Mouse (Mus musculus) C2C12 (cell line): Measurements from ENCODE around the gene Elavl1.

Source experiments
- CEBPB ChIP-seq: IDR thresholded peaks from one replicate; pipeline ENCODE4 v1.6.1; 2011; ENCODE audit warnings: low read depth, mild to moderate bottlenecking, control low read depth, moderate library complexity
- CTCF ChIP-seq: IDR thresholded peaks from one replicate; pipeline ENCODE4 v1.5.1; 2011; ENCODE audit not compliant: control insufficient read depth, insufficient read depth, insufficient read length
- MAX ChIP-seq: IDR thresholded peaks from one replicate; pipeline ENCODE4 v1.6.1; 2011; ENCODE audit warnings: mild to moderate bottlenecking, control low read depth
- USF1 ChIP-seq: IDR thresholded peaks from one replicate; pipeline ENCODE4 v1.6.1; 2011; ENCODE audit warnings: low read depth, mild to moderate bottlenecking, control low read depth, moderate library complexity

- TF ChIP-seq CTCF (no peak), USF1 (no peak), CEBPB (no peak), MAX (no peak)
These were observed 73.0 kb downstream of the Elavl1 start for GRCm38 (mm10) chr8:4252116-4252760.
